Mouse (Mus musculus) stomach, embryonic 14.5 days (tissue): ENCODE data around the gene Il1b. TPM values are rescaled to one million over a fixed set of nuclear protein-coding genes. Genes with fewer than 3 reads are reported as not detected.

Source experiments
- ATAC-seq: fragments of 200-750 bp; cut with Nextera tagmentation; 2 replicates; pipeline ENCODE4 v1.8.0; 2017; ENCODE audit warnings: low read depth, moderate TSS enrichment; ENCODE audit not compliant: insufficient number of reproducible peaks, insufficient read depth, low FRiP score
- H3K27ac ChIP-seq: fragments of 300-500 bp; sonication (generic); 2 replicates; pipeline ENCODE4 v1.5.1; 2014; ENCODE audit warnings: mild to moderate bottlenecking, low read length, moderate library complexity, mixed read lengths
- H3K27me3 ChIP-seq: fragments of 300-500 bp; sonication (generic); 2 replicates; pipeline ENCODE4 v1.6.1; 2014; ENCODE audit warnings: low read length, control low read depth, mixed read lengths; ENCODE audit not compliant: control insufficient read depth, insufficient read depth
- H3K36me3 ChIP-seq: fragments of 300-500 bp; sonication (generic); 2 replicates; pipeline ENCODE4 v1.6.1; 2014; ENCODE audit warnings: mild to moderate bottlenecking, control low read depth, low read length, moderate library complexity, mixed read lengths; ENCODE audit not compliant: control insufficient read depth, insufficient read depth
- H3K4me1 ChIP-seq: fragments of 300-500 bp; sonication (generic); 2 replicates; pipeline ENCODE4 v1.6.1; 2014; ENCODE audit warnings: low read length, control low read depth, mixed read lengths; ENCODE audit not compliant: control insufficient read depth, insufficient read depth
- H3K4me2 ChIP-seq: fragments of 300-500 bp; sonication (generic); replicated peaks from 2 replicates; pipeline ENCODE4 v1.6.1; 2014; ENCODE audit warnings: low read depth, low read length, control low read depth
- H3K4me3 ChIP-seq: fragments of 300-500 bp; sonication (generic); 2 replicates; pipeline ENCODE4 v1.5.1; 2014; ENCODE audit warnings: low read depth, low read length, control low read depth
- H3K9ac ChIP-seq: fragments of 300-500 bp; sonication (generic); replicated peaks from 2 replicates; pipeline ENCODE4 v1.6.1; 2014; ENCODE audit warnings: low read depth, mild to moderate bottlenecking, control low read depth, low read length, moderate library complexity, mixed read lengths
- H3K9me3 ChIP-seq: fragments of 300-500 bp; sonication (generic); 2 replicates; pipeline ENCODE4 v1.6.1; 2016; ENCODE audit warnings: low read depth, low read length, control low read depth; ENCODE audit not compliant: control insufficient read depth
- WGBS: fragments of 180-500 bp; shearing (Covaris S2); extraction: QIAGEN DNeasy Blood & Tissue Kit; methylation state at CpG from one replicate; pipeline ENCODE4 v1.1.7; 2014; 5-methylcytosine and 5-hydroxymethylcytosine counted together
- polyA plus RNA-seq: library from polyadenylated mRNA; unstranded; fragments of >200 nt; fragmentation: Nextera tagmentation; extraction: Ambion mirVana; gene quantifications from 2 replicates; pipeline ENCODE4 v1.2.1, GENCODE M21; 2014

Gene Il1b
- polyA plus RNA-seq = 0.28 and 0.30 TPM in 2 replicates

- H3K9ac ChIP-seq = no peak within 1 kb of the TSS
- no peaks in the 10 kb centered on the region for H3K4me1 ChIP-seq
- WGBS = 88% methylated on average over 3 of the region's 3 CpGs
- H3K27ac ChIP-seq = no peak within 1 kb of the TSS
- H3K4me3 ChIP-seq = no peak within 1 kb of the TSS
- no peaks in the 10 kb centered on the region for H3K9me3 ChIP-seq
- H3K36me3 ChIP-seq = no peaks in the 10 kb centered on the region
- no peak within 1 kb of the TSS for H3K4me2 ChIP-seq
- no peaks in the 10 kb centered on the region for H3K27me3 ChIP-seq
- ATAC-seq = no peak
These were observed at the start of gene Il1b for GRCm38 (mm10) chr2:129371039-129371438. TSS of gene Il1b (minus strand) at chr2:129371139.

GRCm38 (mm10) chr2:129419361-129419880 is 48.5 kb upstream of the Il1b start:
- ATAC-seq = no peak
- Histone ChIP-seq H3K4me2 (no peak overlapping the region), H3K4me3 (no peak overlapping the region), H3K27me3 (no peaks in the 10 kb centered on the region), H3K27ac (no peak overlapping the region), H3K4me1 (no peaks in the 10 kb centered on the region), H3K36me3 (no peaks in the 10 kb centered on the region), H3K9me3 (no peaks in the 10 kb centered on the region), H3K9ac (no peak overlapping the region)
- WGBS = 85% methylated on average over 3 of the region's 3 CpGs

DNA sequence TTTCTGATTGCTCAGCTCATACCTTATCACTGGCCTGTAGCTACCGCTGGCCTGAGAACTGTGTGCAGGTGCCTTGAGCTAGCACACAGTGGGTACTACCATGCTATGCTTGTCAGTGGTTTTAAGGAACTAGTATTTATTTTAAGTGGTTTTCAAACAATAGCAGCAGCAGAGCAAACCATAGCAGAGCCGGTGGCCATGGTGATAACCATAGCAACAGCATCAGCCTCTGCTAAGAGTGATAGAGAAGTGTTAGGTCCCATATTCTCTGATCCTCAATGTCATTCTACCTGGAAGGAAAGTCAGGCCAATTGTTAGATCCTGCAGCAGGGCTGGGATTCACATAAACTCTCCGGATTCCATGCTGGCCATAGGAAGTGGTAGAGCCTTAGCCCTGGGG is 43.7 kb upstream of the Il1b start:
- no peak overlapping the region for H3K4me3 ChIP-seq
- no peaks in the 10 kb centered on the region for H3K9me3 ChIP-seq
- no peak overlapping the region for H3K27ac ChIP-seq
- no peak for ATAC-seq
- 79% methylated on average over 3 of the region's 3 CpGs for WGBS
- no peak overlapping the region for H3K9ac ChIP-seq
- no peak overlapping the region for H3K4me2 ChIP-seq
- no peaks in the 10 kb centered on the region for H3K4me1 ChIP-seq
- no peaks in the 10 kb centered on the region for H3K36me3 ChIP-seq
- H3K27me3 ChIP-seq = no peaks in the 10 kb centered on the region

DNA sequence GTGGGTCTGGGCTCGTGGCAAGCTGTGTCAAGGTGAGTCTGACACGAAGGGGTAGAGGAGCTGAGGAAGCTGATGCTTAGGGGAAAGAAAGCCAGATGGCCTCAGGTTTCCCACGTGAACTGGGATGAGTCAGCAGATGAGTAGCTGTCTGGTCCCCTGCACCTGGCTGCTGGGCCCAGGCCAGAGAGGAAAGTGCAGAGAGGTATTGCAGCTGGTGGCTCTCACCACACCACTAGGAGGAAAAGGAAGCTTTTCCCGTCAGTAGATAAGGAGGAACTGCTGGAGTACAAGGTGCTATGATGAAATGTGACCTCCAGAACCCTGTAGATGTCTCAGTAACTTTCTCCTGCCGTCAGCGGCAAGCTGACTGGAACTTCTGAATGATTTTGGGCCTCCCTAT is 42.5 kb upstream of the Il1b start:
- ATAC-seq = no peak
- no peaks in the 10 kb centered on the region for H3K9me3 ChIP-seq
- H3K27me3 ChIP-seq = no peaks in the 10 kb centered on the region
- 49% methylated on average over 6 of the region's 6 CpGs for WGBS
- no peaks in the 10 kb centered on the region for H3K4me1 ChIP-seq
- no peak overlapping the region for H3K27ac ChIP-seq
- H3K4me3 ChIP-seq = no peak overlapping the region
- no peaks in the 10 kb centered on the region for H3K36me3 ChIP-seq
- no peak overlapping the region for H3K4me2 ChIP-seq
- no peak overlapping the region for H3K9ac ChIP-seq

GRCm38 (mm10) chr2:129411651-129412050 is 40.7 kb upstream of the Il1b start:
- 62% methylated on average over 3 of the region's 3 CpGs for WGBS
- no peak overlapping the region for H3K27ac ChIP-seq
- H3K9me3 ChIP-seq = no peaks in the 10 kb centered on the region
- H3K27me3 ChIP-seq = no peaks in the 10 kb centered on the region
- no peak overlapping the region for H3K4me3 ChIP-seq
- H3K4me2 ChIP-seq = no peak overlapping the region
- H3K36me3 ChIP-seq = no peaks in the 10 kb centered on the region
- no peaks in the 10 kb centered on the region for H3K4me1 ChIP-seq
- no peak overlapping the region for H3K9ac ChIP-seq
- no peak for ATAC-seq

GRCm38 (mm10) chr2:129410344-129410743 is 39.4 kb upstream of the Il1b start:
- H3K9me3 ChIP-seq = no peaks in the 10 kb centered on the region
- ATAC-seq = no peak
- H3K9ac ChIP-seq = no peak overlapping the region
- WGBS = 86% methylated on average over 7 of the region's 7 CpGs
- H3K36me3 ChIP-seq = no peaks in the 10 kb centered on the region
- no peaks in the 10 kb centered on the region for H3K27me3 ChIP-seq
- no peaks in the 10 kb centered on the region for H3K4me1 ChIP-seq
- H3K27ac ChIP-seq = no peak overlapping the region
- H3K4me3 ChIP-seq = no peak overlapping the region
- no peak overlapping the region for H3K4me2 ChIP-seq

DNA sequence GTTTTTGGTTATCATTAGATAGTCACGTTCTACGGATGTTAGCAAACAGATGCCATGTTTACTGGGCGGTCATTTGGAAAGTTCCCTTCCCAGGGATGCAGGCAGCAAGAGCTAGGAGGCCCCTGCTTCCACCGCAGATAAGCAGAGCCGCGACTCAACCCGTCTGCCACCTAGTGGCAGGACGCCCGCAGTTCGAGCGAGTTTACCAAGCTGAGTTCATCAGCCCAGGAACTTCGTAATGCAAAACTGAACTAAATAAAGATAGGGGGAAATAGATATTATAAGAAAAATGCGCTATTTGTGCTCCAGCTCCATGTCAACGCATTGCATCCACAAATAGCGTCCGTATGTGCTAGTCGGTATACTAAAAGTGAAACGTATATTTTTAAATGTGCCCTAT is 37.5 kb upstream of the Il1b start:
- WGBS = 18% methylated on average over 18 of the region's 18 CpGs
- Histone ChIP-seq H3K27me3 (no peaks in the 10 kb centered on the region), H3K36me3 (no peaks in the 10 kb centered on the region), H3K4me2 (no peak overlapping the region), H3K4me1 (no peaks in the 10 kb centered on the region), H3K27ac (no peak overlapping the region), H3K9ac (no peak overlapping the region), H3K4me3 (no peak overlapping the region), H3K9me3 (no peaks in the 10 kb centered on the region)
- ATAC-seq = no peak

- 91% methylated on average over 13 of the region's 13 CpGs for WGBS
- H3K9ac ChIP-seq = no peak overlapping the region
- ATAC-seq = no peak
- no peak overlapping the region for H3K27ac ChIP-seq
- H3K36me3 ChIP-seq = no peaks in the 10 kb centered on the region
- no peaks in the 10 kb centered on the region for H3K9me3 ChIP-seq
- H3K4me3 ChIP-seq = no peak overlapping the region
- H3K4me1 ChIP-seq = no peaks in the 10 kb centered on the region
- no peaks in the 10 kb centered on the region for H3K27me3 ChIP-seq
- no peak overlapping the region for H3K4me2 ChIP-seq
These were observed 36.7 kb upstream of the Il1b start for GRCm38 (mm10) chr2:129407596-129407995.

DNA sequence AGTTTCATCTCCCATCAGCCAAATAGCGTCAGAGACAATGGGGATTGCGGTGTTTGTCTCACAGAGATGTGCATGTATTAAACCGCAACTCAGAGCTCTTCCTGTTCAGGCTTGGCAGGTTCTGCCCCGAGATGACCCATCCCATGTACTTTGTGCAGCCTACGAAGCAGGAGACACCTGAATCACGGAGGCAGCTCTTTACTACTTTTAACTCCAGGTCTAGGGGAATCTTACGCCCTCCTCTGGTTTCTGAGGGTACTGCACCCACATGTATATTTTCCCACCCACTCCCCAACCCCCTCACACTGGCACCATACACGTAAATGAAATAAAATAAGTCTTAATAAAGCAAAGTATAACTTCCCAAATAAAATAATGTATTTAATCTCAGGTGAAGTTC is 35.6 kb upstream of the Il1b start:
- no peak overlapping the region for H3K4me2 ChIP-seq
- ATAC-seq = no peak
- H3K4me3 ChIP-seq = no peak overlapping the region
- no peak overlapping the region for H3K27ac ChIP-seq
- H3K36me3 ChIP-seq = no peaks in the 10 kb centered on the region
- H3K4me1 ChIP-seq = no peaks in the 10 kb centered on the region
- 85% methylated on average over 8 of the region's 8 CpGs for WGBS
- no peaks in the 10 kb centered on the region for H3K9me3 ChIP-seq
- no peak overlapping the region for H3K9ac ChIP-seq
- H3K27me3 ChIP-seq = no peaks in the 10 kb centered on the region
